Mouse (Mus musculus) urinary bladder, adult 18-20 months (tissue): ENCODE results near the gene Trim32.

Experiments
- DNase-seq, 2 experiments: peaks; one replicate each; pipeline ENCODE4 v3.0.0; 2022; ENCODE audit warnings: low spot score in 2 of 2, mixed read lengths in 2 of 2

Gene Trim32

GRCm38 (mm10) chr4:65604504-65605150, at the start of gene Trim32:
Gene Trim32 (plus strand): TSS chr4:65604986.
- DNase-seq = peak; percentile 96 to 100

- no peak for DNase-seq
Observed at GRCm38 (mm10) chr4:65565493-65565892, 39.3 kb upstream of the Trim32 start.

GRCm38 (mm10) chr4:65580254-65580653, 24.5 kb upstream of the Trim32 start:
- no peak for DNase-seq

GRCm38 (mm10) chr4:65586947-65587346, 17.8 kb upstream of the Trim32 start:
- DNase-seq = no peak

GRCm38 (mm10) chr4:65589780-65590179, 15.0 kb upstream of the Trim32 start:
- peak in 1 of 2 experiments; percentile 20 for DNase-seq

GRCm38 (mm10) chr4:65594601-65595369, 10.0 kb upstream of the Trim32 start:
- DNase-seq = no peak

GRCm38 (mm10) chr4:65605151-65605702, 441 bp downstream of the Trim32 start:
- no peak for DNase-seq

- no peak for DNase-seq
Observed at GRCm38 (mm10) chr4:65607184-65607631, 2.4 kb downstream of the Trim32 start.

- DNase-seq = no peak
Observed at GRCm38 (mm10) chr4:65608112-65608511, 3.3 kb downstream of the Trim32 start.

- no peak for DNase-seq
Observed at GRCm38 (mm10) chr4:65610329-65610728, 5.5 kb downstream of the Trim32 start.

- DNase-seq = no peak
Observed at GRCm38 (mm10) chr4:65610896-65611295, 6.1 kb downstream of the Trim32 start.

- DNase-seq = no peak
Observed at GRCm38 (mm10) chr4:65613135-65613534, 8.3 kb downstream of the Trim32 start.

- DNase-seq = no peak
Observed at GRCm38 (mm10) chr4:65620125-65620524, 15.3 kb downstream of the Trim32 start.

- DNase-seq = no peak
Observed at GRCm38 (mm10) chr4:65638231-65638630, 33.4 kb downstream of the Trim32 start.

- DNase-seq = no peak
Observed at GRCm38 (mm10) chr4:65642611-65643010, 37.8 kb downstream of the Trim32 start.

GRCm38 (mm10) chr4:65654723-65655122, 49.9 kb downstream of the Trim32 start:
- DNase-seq = peak; percentile 52 to 66

GRCm38 (mm10) chr4:65663176-65663575, 58.4 kb downstream of the Trim32 start:
- DNase-seq = no peak
